Mouse (Mus musculus) intestine, embryonic 16.5 days (tissue): ENCODE measurements around the gene Hist1h3g. TPM values are rescaled to one million over a fixed set of nuclear protein-coding genes. Genes with fewer than 3 reads are reported as not detected.
"Not testable (repeated sequence)": the region's sequence is repeated elsewhere in the genome, so short reads cannot be mapped to it uniquely, and the experiment has no call there.

Source experiments
- ATAC-seq: fragments of 200-750 bp; cut with Nextera tagmentation; 2 replicates; pipeline ENCODE4 v1.8.0; 2017; ENCODE audit warnings: moderate TSS enrichment, moderate library complexity
- H3K27ac ChIP-seq: fragments of 300-500 bp; sonication (generic); 2 replicates; pipeline ENCODE4 v1.5.1; 2014; ENCODE audit warnings: mild to moderate bottlenecking, low read length
- H3K27me3 ChIP-seq: fragments of 300-500 bp; sonication (generic); replicated peaks from 2 replicates; pipeline ENCODE4 v1.6.1; 2014; ENCODE audit warnings: low read length, control low read depth, mixed read lengths; ENCODE audit not compliant: control insufficient read depth, insufficient read depth
- H3K36me3 ChIP-seq: fragments of 300-500 bp; sonication (generic); 2 replicates; pipeline ENCODE4 v1.6.1; 2014; ENCODE audit warnings: low read length, control low read depth; ENCODE audit not compliant: control insufficient read depth, insufficient read depth
- H3K4me1 ChIP-seq: fragments of 300-500 bp; sonication (generic); 2 replicates; pipeline ENCODE4 v1.6.1; 2014; ENCODE audit warnings: low read length, control low read depth, mixed read lengths; ENCODE audit not compliant: control insufficient read depth, insufficient read depth
- H3K4me2 ChIP-seq: fragments of 300-500 bp; sonication (generic); 2 replicates; pipeline ENCODE4 v1.6.1; 2014; ENCODE audit warnings: low read depth, low read length, control low read depth
- H3K4me3 ChIP-seq: fragments of 300-500 bp; sonication (generic); 2 replicates; pipeline ENCODE4 v1.5.1; 2014; ENCODE audit warnings: mild to moderate bottlenecking, low read length
- H3K9ac ChIP-seq: fragments of 300-500 bp; sonication (generic); 2 replicates; pipeline ENCODE4 v1.6.1; 2014; ENCODE audit warnings: low read depth, low read length
- H3K9me3 ChIP-seq: fragments of 300-500 bp; sonication (generic); 2 replicates; pipeline ENCODE4 v1.6.1; 2016; ENCODE audit warnings: low read length, control low read depth; ENCODE audit not compliant: control insufficient read depth
- WGBS: fragments of 180-500 bp; shearing (Covaris S2); extraction: QIAGEN DNeasy Blood & Tissue Kit; methylation state at CpG from one replicate; pipeline ENCODE4 v1.1.7; 2014; 5-methylcytosine and 5-hydroxymethylcytosine counted together
- polyA plus RNA-seq: library from polyadenylated mRNA; unstranded; fragments of >200 nt; fragmentation: Nextera tagmentation; extraction: Ambion mirVana; gene quantifications from 2 replicates; pipeline ENCODE4 v1.2.1, GENCODE M21; 2015

Gene Hist1h3g
- polyA plus RNA-seq, 1 experiment from 2014 or later: 3.7 TPM

- Histone ChIP-seq H3K36me3 (no peaks in the 10 kb centered on the region), H3K27me3 (no peaks in the 10 kb centered on the region), H3K9me3 (no peaks in the 10 kb centered on the region), H3K4me3 (peak overlapping the region; percentile 59), H3K4me2 (peak overlapping the region; percentile 65), H3K9ac (peak overlapping the region; percentile 74), H3K4me1 (peaks cover 17% of the 10 kb centered on the region), H3K27ac (peak overlapping the region; percentile 98)
- under 1% methylated on average over 20 of the region's 20 CpGs for WGBS
- no peak for ATAC-seq
Measured at GRCm38 (mm10) chr13:23530181-23530900, 4.9 kb upstream of the Hist1h3g start.

- no peaks in the 10 kb centered on the region for H3K36me3 ChIP-seq
Measured at GRCm38 (mm10) chr13:23530901-23531875, 4.0 kb upstream of the Hist1h3g start, which contains the start of gene Hist1h4h. Gene Hist1h4h, plus strand, starts transcription at chr13:23531050.

GRCm38 (mm10) chr13:23532262-23533075 is 2.8 kb upstream of the Hist1h3g start:
- H3K27me3 ChIP-seq: no peaks in the 10 kb centered on the region
- peak overlapping the region; percentile 65 for H3K4me2 ChIP-seq
- peak overlapping the region; percentile 59 for H3K4me3 ChIP-seq
- ATAC-seq: no peak
- H3K4me1 ChIP-seq: peaks cover 23% of the 10 kb centered on the region
- peak overlapping the region; percentile 74 for H3K9ac ChIP-seq
- no peaks in the 10 kb centered on the region for H3K9me3 ChIP-seq
- peak overlapping the region; percentile 98 for H3K27ac ChIP-seq
- H3K36me3 ChIP-seq: no peaks in the 10 kb centered on the region
- WGBS: 15% methylated on average over 9 of the region's 9 CpGs

More at GRCm38 (mm10) chr13:23530901-23531875, 4.0 kb upstream of the Hist1h3g start, which contains the start of gene Hist1h4h:
- H3K4me1 ChIP-seq: peaks cover 17% of the 10 kb centered on the region
- no peaks in the 10 kb centered on the region for H3K9me3 ChIP-seq
- no peaks in the 10 kb centered on the region for H3K27me3 ChIP-seq
- H3K4me2 ChIP-seq: peak within 1 kb of the TSS; percentile 65
- peak; percentile 73 for ATAC-seq
- peak within 1 kb of the TSS; percentile 98 for H3K27ac ChIP-seq
- peak within 1 kb of the TSS; percentile 74 for H3K9ac ChIP-seq
- WGBS: under 1% methylated on average over 57 of the region's 70 CpGs
- peak within 1 kb of the TSS; percentile 59 for H3K4me3 ChIP-seq

- Histone ChIP-seq H3K4me3 (peak within 1 kb of the TSS; percentile 55), H3K4me1 (peaks cover 23% of the 10 kb centered on the region), H3K9ac (peak within 1 kb of the TSS; percentile 74), H3K4me2 (peak within 1 kb of the TSS; percentile 65), H3K27ac (peak within 1 kb of the TSS; percentile 98)
- not testable (repeated sequence) for H3K9me3 ChIP-seq, H3K36me3 ChIP-seq, H3K27me3 ChIP-seq
- WGBS: under 1% methylated on average over 24 of the region's 53 CpGs
- peak; percentile 51 for ATAC-seq
Measured at GRCm38 (mm10) chr13:23533560-23534367, 1.5 kb upstream of the Hist1h3g start, which contains the start of gene Hist1h2af. Gene Hist1h2af, plus strand, starts transcription at chr13:23533906.

- peak overlapping the region; percentile 67 for H3K9ac ChIP-seq
- H3K4me2 ChIP-seq: peak overlapping the region; percentile 65
- no peaks in the 10 kb centered on the region for H3K27me3 ChIP-seq
- WGBS: under 1% methylated on average over 15 of the region's 15 CpGs
- no peaks in the 10 kb centered on the region for H3K9me3 ChIP-seq
- H3K4me3 ChIP-seq: peak overlapping the region; percentile 55
- H3K36me3 ChIP-seq: no peaks in the 10 kb centered on the region
- peak overlapping the region; percentile 98 for H3K27ac ChIP-seq
- peak; percentile 34 for ATAC-seq
- peaks cover 21% of the 10 kb centered on the region for H3K4me1 ChIP-seq
Measured at GRCm38 (mm10) chr13:23534368-23535131, 672 bp upstream of the Hist1h3g start.

- peaks cover 21% of the 10 kb centered on the region for H3K4me1 ChIP-seq
- no peaks in the 10 kb centered on the region for H3K36me3 ChIP-seq
- peak overlapping the region; percentile 44 for H3K4me3 ChIP-seq
- peak overlapping the region; percentile 65 for H3K4me2 ChIP-seq
- 12% methylated on average over 7 of the region's 7 CpGs for WGBS
- no peaks in the 10 kb centered on the region for H3K27me3 ChIP-seq
- H3K9ac ChIP-seq: peak overlapping the region; percentile 62
- H3K27ac ChIP-seq: peak overlapping the region; percentile 35
- no peak for ATAC-seq
- H3K9me3 ChIP-seq: no peaks in the 10 kb centered on the region
Measured at GRCm38 (mm10) chr13:23536076-23536822, 1.0 kb downstream of the Hist1h3g start.

GRCm38 (mm10) chr13:23537006-23537710 is 1.9 kb downstream of the Hist1h3g start:
- 68% methylated on average over 3 of the region's 3 CpGs for WGBS
- Histone ChIP-seq H3K9me3 (no peaks in the 10 kb centered on the region), H3K4me1 (peaks cover 20% of the 10 kb centered on the region), H3K4me3 (no peak overlapping the region), H3K27ac (no peak overlapping the region), H3K9ac (no peak overlapping the region), H3K4me2 (peak overlapping the region; percentile 12; the same call in 1 of the 2 replicates), H3K36me3 (no peaks in the 10 kb centered on the region), H3K27me3 (no peaks in the 10 kb centered on the region)
- no peak for ATAC-seq
